Mouse (Mus musculus) limb, embryonic 12.5 days (tissue): ENCODE results near the gene Dzank1. TPM values are rescaled to one million over a fixed set of nuclear protein-coding genes. Genes with fewer than 3 reads are reported as not detected.

Experiments used
- ATAC-seq: fragments of 200-750 bp; cut with Nextera tagmentation; 2 replicates; pipeline ENCODE4 v1.8.0; 2017; ENCODE audit warnings: low read depth, moderate TSS enrichment; ENCODE audit not compliant: insufficient number of reproducible peaks, insufficient read depth, low FRiP score, low TSS enrichment
- H3K27ac ChIP-seq: fragments of 300-500 bp; sonication (generic); 2 replicates; pipeline ENCODE4 v1.5.1; 2016; ENCODE audit warnings: mild to moderate bottlenecking, moderate library complexity
- H3K27me3 ChIP-seq: fragments of 300-500 bp; sonication (generic); 2 replicates; pipeline ENCODE4 v1.6.1; 2016; ENCODE audit warnings: mild to moderate bottlenecking, moderate library complexity
- H3K36me3 ChIP-seq: fragments of 300-500 bp; sonication (generic); 2 replicates; pipeline ENCODE4 v1.6.1; 2016; ENCODE audit warnings: mild to moderate bottlenecking, moderate library complexity
- H3K4me1 ChIP-seq: fragments of 300-500 bp; sonication (generic); replicated peaks from 2 replicates; pipeline ENCODE4 v1.6.1; 2016
- H3K4me2 ChIP-seq: fragments of 300-500 bp; sonication (generic); 2 replicates; pipeline ENCODE4 v1.6.1; 2016; ENCODE audit warnings: mild to moderate bottlenecking, moderate library complexity
- H3K4me3 ChIP-seq: fragments of 300-500 bp; sonication (generic); replicated peaks from 2 replicates; pipeline ENCODE4 v1.5.1; 2016; ENCODE audit warnings: mild to moderate bottlenecking
- H3K9ac ChIP-seq: fragments of 300-500 bp; sonication (generic); replicated peaks from 2 replicates; pipeline ENCODE4 v1.6.1; 2016; ENCODE audit warnings: mild to moderate bottlenecking, moderate library complexity
- H3K9me3 ChIP-seq: fragments of 300-500 bp; sonication (generic); 2 replicates; pipeline ENCODE4 v1.6.1; 2016; ENCODE audit warnings: mild to moderate bottlenecking, moderate library complexity
- WGBS: fragments of 180-500 bp; shearing (Covaris S2); methylation state at CpG from one replicate; pipeline ENCODE4 v1.1.7; 2016; 5-methylcytosine and 5-hydroxymethylcytosine counted together
- polyA plus RNA-seq: library from polyadenylated mRNA; unstranded; fragments of >200 nt; fragmentation: Nextera tagmentation; extraction: Ambion mirVana; gene quantifications from 2 replicates; pipeline ENCODE4 v1.2.1, GENCODE M21; 2016

The Dzank1 gene
- polyA plus RNA-seq, 1 experiment from 2014 or later: 1.1 TPM

DNA sequence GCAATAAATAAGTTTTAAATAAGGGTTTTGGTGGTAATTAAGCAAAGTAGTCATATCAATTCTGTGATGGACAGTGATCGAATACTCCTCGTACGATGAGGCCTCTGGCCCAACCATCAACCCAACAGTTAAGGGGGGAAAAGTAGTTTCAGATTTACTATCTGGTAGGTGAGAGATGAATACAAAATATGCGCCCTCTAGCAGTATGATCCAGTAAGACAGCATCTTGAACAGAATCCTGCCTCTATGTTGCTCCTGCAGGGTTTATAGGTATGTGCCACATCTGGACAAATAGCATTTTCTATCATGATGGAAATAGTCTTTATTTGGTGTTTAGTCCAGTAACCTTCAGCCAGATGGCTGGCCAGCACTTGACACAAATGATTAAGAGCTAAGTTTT is 14.0 kb upstream of the Dzank1 start:
- no peaks in the 10 kb centered on the region for H3K9me3 ChIP-seq
- H3K4me1 ChIP-seq: no peaks in the 10 kb centered on the region
- H3K4me2 ChIP-seq: no peak overlapping the region
- H3K9ac ChIP-seq: no peak overlapping the region
- H3K27me3 ChIP-seq: no peaks in the 10 kb centered on the region
- no peak overlapping the region for H3K4me3 ChIP-seq
- H3K36me3 ChIP-seq: peaks cover 89% of the 10 kb centered on the region
- 89% methylated on average over 4 of the region's 4 CpGs for WGBS
- no peak for ATAC-seq
- no peak overlapping the region for H3K27ac ChIP-seq

DNA sequence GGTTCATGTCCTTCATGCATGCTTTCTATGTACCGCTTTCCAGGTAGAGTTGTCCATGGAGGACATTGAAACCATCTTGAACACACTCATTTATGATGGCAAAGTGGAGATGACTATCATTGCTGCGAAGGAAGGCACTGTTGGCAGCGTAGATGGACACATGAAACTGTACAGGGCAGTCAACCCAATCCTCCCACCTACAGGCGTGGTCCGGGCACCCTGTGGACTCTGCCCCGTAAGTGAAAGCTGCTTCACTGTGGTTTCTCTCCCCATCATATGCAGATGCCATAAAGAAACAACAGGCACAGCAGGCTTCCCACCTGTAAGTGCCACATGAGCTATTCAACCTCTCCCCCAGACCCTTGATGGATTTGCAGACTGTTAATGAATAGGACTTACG is 9.9 kb upstream of the Dzank1 start:
- Histone ChIP-seq H3K27me3 (no peaks in the 10 kb centered on the region), H3K9ac (no peak overlapping the region), H3K4me3 (no peak overlapping the region), H3K4me1 (no peaks in the 10 kb centered on the region), H3K9me3 (0 out of 2 replicates have a peak, but pooled peaks cover 6% of the 10 kb centered on the region), H3K36me3 (peaks cover 92% of the 10 kb centered on the region), H3K27ac (no peak overlapping the region), H3K4me2 (no peak overlapping the region)
- ATAC-seq: no peak
- WGBS: 96% methylated on average over 7 of the region's 7 CpGs

DNA sequence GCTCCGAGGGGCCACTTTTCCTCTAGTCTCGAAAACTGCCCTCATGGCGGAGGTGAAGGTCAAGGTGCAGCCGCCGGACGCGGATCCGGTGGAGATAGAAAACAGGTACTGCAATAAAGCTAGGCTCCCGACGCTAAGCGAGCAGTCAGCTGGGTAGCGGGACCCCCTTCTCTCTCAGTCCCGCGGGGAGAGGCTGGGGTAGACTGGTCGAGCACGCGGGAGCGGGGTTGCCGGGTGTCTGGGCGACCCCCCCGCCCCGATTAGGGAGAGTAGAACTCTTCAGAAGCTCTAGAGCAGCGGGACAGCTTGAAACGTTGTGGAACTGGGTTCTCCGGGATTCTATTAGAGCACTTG is 584 bp upstream of the Dzank1 start:
- peak overlapping the region; percentile 91 for H3K9ac ChIP-seq
- ATAC-seq: peak; percentile 57
- peak overlapping the region; percentile 96 for H3K4me3 ChIP-seq
- H3K36me3 ChIP-seq: peaks cover 17% of the 10 kb centered on the region
- peak overlapping the region; percentile 86 for H3K4me2 ChIP-seq
- H3K27ac ChIP-seq: peak overlapping the region; percentile 87
- H3K9me3 ChIP-seq: no peaks in the 10 kb centered on the region
- peaks cover 10% of the 10 kb centered on the region for H3K4me1 ChIP-seq
- H3K27me3 ChIP-seq: peaks cover 4% of the 10 kb centered on the region; the same call in 1 of the 2 replicates
- under 1% methylated on average over 25 of the region's 25 CpGs for WGBS

DNA sequence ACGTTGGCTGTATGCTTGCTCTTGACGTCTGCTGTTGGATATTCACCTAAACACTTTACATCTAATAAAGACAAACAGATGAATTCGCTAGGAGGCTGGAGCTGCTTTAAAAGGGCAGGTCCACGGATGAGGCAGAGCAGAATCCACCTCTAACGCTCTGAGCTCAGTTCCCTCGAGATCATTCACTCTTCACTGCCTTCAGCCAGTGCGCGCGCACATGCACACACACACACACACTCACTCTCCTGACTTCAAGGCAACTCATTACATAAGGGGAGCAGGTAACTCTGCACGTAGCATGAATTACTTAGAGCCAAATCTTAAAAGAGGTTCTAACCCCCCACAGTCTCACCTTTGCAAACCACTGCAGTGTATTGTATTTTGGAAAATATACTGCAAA is 1.4 kb downstream of the Dzank1 start:
- Histone ChIP-seq H3K27ac (no peak overlapping the region), H3K36me3 (peaks cover 8% of the 10 kb centered on the region; the same call in 1 of the 2 replicates), H3K4me2 (no peak overlapping the region), H3K9ac (no peak overlapping the region), H3K4me3 (no peak overlapping the region), H3K4me1 (peaks cover 10% of the 10 kb centered on the region), H3K9me3 (no peaks in the 10 kb centered on the region), H3K27me3 (peaks cover 4% of the 10 kb centered on the region; the same call in 1 of the 2 replicates)
- no peak for ATAC-seq
- WGBS: 60% methylated on average over 10 of the region's 10 CpGs

DNA sequence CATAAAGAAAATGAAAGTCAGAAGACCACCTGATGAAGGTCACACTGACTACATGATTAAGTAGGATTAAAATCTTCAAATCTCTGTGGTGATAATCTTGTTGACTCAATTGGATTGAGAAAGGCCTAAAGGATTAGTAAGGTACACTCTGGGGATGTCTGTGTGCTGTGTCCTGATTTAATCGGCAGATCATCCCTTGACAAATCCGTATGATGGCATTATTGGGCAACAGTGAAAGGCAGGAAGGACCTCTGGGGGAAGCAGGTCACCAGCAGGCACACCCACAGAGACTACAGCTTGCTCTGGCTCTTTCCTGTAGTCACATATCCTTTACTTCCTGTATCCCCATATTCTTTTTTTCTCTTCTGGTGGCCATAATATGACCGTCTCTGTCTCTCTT is 7.4 kb downstream of the Dzank1 start:
- Histone ChIP-seq H3K9ac (no peak overlapping the region), H3K4me3 (no peak overlapping the region), H3K4me1 (no peaks in the 10 kb centered on the region), H3K36me3 (no peaks in the 10 kb centered on the region), H3K27me3 (no peaks in the 10 kb centered on the region), H3K4me2 (no peak overlapping the region), H3K9me3 (no peaks in the 10 kb centered on the region), H3K27ac (no peak overlapping the region)
- ATAC-seq: no peak
- WGBS: 83% methylated on average over 3 of the region's 3 CpGs

DNA sequence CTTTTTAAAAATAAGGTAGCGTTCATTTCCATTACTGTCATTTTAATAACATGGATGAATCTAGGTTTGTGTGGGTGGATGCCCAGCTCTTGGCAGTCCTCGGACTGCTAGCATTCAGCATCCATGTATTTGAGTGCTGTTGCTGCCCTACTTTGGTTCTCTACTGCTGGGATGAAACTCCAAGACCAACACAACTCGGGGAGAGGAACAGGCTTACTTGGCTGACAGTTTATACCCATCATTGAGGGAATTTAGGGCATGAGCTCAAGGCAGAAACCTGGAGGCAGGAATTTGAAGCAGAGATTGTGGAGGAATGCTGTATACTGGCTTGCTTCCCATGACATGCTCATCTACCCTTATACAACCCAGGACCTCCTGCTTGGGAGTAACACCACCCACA is 12.6 kb downstream of the Dzank1 start:
- Histone ChIP-seq H3K27me3 (no peaks in the 10 kb centered on the region), H3K36me3 (no peaks in the 10 kb centered on the region), H3K4me1 (no peaks in the 10 kb centered on the region), H3K9ac (no peak overlapping the region), H3K9me3 (no peaks in the 10 kb centered on the region), H3K4me2 (no peak overlapping the region), H3K27ac (no peak overlapping the region), H3K4me3 (no peak overlapping the region)
- no peak for ATAC-seq
- WGBS: 85% methylated on average over 3 of the region's 3 CpGs

DNA sequence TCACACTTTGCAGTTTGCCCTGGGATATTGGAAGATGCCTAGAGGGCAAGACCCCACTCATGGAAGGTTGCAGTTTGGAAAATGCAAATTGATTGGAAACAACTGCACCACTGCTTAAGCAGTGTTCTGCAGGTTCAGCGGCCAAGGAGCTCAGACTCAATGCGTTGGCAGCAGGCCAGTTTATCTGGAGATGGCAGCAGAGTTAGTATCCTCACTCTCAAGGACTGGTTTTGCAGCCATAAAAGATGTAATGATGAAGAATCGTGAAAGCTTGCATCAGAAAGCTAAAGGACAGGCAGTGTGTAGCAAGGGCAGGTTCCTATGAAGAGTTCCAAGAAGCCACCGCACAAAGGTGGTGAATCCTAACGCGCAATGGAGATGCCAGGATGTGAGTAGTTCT is 25.1 kb downstream of the Dzank1 start:
- H3K27me3 ChIP-seq: no peaks in the 10 kb centered on the region
- no peaks in the 10 kb centered on the region for H3K9me3 ChIP-seq
- 90% methylated on average over 6 of the region's 6 CpGs for WGBS
- no peak overlapping the region for H3K4me2 ChIP-seq
- H3K4me3 ChIP-seq: no peak overlapping the region
- H3K4me1 ChIP-seq: no peaks in the 10 kb centered on the region
- H3K36me3 ChIP-seq: no peaks in the 10 kb centered on the region
- H3K9ac ChIP-seq: no peak overlapping the region
- no peak for ATAC-seq
- H3K27ac ChIP-seq: no peak overlapping the region

DNA sequence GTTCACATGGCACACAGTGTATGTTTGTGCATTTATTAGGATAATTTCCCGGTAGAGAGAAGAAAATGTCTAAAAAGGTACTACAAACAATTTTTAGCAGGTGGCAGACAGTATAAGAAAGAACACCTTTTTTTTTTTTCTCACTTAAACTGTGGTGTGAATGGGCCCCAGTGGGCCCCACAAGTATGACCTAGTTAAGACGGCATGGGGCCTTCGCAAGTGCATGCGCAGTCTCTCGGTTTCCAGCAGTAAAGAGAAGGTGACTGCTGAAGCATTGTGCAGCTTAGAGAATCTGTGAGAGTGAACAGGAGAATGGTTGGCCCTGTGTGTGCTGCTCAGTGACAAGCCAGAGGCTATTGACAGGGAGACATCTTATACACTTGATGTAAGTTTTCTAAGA is 37.9 kb downstream of the Dzank1 start:
- Histone ChIP-seq H3K9ac (no peak overlapping the region), H3K4me2 (no peak overlapping the region), H3K9me3 (no peaks in the 10 kb centered on the region), H3K27me3 (no peaks in the 10 kb centered on the region), H3K4me3 (no peak overlapping the region), H3K4me1 (peaks cover 7% of the 10 kb centered on the region), H3K36me3 (no peaks in the 10 kb centered on the region), H3K27ac (no peak overlapping the region)
- ATAC-seq: no peak
- WGBS: 87% methylated on average over 5 of the region's 5 CpGs

DNA sequence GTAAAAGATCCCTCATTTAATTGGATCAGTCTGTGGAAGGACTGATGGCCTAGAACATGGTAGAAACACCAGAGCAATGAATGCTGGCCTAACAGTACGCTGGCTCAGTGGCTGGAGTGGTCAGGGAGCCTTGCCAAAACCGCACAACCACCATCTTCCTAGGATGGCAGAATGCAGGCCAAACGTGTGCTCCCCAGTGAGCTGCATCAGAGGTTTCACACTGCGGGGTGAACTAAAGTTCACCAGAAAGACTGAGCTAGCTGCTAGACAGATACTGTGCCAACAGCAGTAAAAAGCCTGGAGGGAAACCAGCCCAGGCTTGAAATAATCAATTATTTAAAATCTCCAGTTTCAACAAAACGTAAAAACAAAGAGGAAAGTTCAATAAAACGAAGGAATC is 39.7 kb downstream of the Dzank1 start:
- 53% methylated on average over 6 of the region's 6 CpGs for WGBS
- peak overlapping the region; percentile 59; the same call in 1 of the 2 replicates for H3K27ac ChIP-seq

DNA sequence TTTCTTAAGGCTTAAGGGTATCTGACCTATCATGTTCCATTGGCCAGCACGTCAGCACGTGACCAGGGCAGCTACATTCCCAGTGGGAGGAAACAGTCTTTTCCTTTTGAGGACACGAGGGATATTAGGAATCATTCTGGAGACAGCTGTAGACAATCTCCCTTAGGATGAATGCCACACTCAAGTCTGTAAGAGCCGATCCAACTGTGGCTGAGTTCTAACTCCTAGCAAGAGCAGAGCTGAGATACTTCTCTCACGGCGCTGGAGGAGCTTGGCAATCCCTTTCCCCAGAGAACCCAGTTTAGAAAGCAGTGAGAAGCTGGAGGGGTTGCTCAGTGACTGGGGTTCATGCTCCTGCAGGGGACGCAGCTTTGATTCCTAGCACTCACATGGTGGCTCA is 41.8 kb downstream of the Dzank1 start:
- no peak overlapping the region for H3K4me3 ChIP-seq
- H3K27me3 ChIP-seq: no peaks in the 10 kb centered on the region
- no peaks in the 10 kb centered on the region; the same call in 1 of the 2 replicates for H3K9me3 ChIP-seq
- no peak for ATAC-seq
- no peak overlapping the region for H3K4me2 ChIP-seq
- H3K9ac ChIP-seq: no peak overlapping the region
- 89% methylated on average over 7 of the region's 7 CpGs for WGBS
- no peak overlapping the region for H3K27ac ChIP-seq
- H3K4me1 ChIP-seq: peaks cover 7% of the 10 kb centered on the region
- no peaks in the 10 kb centered on the region for H3K36me3 ChIP-seq

More for the DNA sequence above, 39.7 kb downstream of the Dzank1 start:
- H3K4me3 ChIP-seq: no peak overlapping the region
- H3K36me3 ChIP-seq: no peaks in the 10 kb centered on the region
- no peak overlapping the region for H3K9ac ChIP-seq
- H3K27me3 ChIP-seq: no peaks in the 10 kb centered on the region
- no peaks in the 10 kb centered on the region for H3K9me3 ChIP-seq
- H3K4me1 ChIP-seq: peaks cover 7% of the 10 kb centered on the region
- no peak overlapping the region for H3K4me2 ChIP-seq
- 0 out of 2 replicates have a peak, but pooled peaks have one; percentile 53 for ATAC-seq

DNA sequence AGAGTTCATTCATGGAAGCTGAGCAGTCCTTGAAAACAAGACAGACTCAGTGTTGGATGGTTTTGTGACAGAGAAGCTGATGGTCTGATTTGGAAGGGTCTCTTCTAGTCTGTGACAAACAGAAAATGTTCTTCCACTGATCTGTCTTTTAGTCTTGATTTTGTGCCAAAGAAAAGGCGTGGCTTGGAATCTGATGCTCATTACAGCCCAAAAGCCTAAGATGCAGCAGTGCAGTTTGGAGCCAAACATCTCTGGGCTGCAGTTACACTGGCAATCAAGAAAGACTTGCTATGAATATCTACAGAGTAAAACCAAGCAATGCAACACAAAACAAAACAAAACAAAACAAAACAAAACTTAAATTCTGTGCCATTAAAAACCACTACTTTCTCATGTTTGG is 43.1 kb downstream of the Dzank1 start:
- Histone ChIP-seq H3K27ac (no peak overlapping the region), H3K9me3 (no peaks in the 10 kb centered on the region; the same call in 1 of the 2 replicates), H3K36me3 (no peaks in the 10 kb centered on the region), H3K4me2 (no peak overlapping the region), H3K4me3 (no peak overlapping the region), H3K4me1 (peaks cover 7% of the 10 kb centered on the region), H3K27me3 (no peaks in the 10 kb centered on the region), H3K9ac (no peak overlapping the region)
- no peak for ATAC-seq
- 55% methylated on average over 1 of the region's 1 CpGs for WGBS

DNA sequence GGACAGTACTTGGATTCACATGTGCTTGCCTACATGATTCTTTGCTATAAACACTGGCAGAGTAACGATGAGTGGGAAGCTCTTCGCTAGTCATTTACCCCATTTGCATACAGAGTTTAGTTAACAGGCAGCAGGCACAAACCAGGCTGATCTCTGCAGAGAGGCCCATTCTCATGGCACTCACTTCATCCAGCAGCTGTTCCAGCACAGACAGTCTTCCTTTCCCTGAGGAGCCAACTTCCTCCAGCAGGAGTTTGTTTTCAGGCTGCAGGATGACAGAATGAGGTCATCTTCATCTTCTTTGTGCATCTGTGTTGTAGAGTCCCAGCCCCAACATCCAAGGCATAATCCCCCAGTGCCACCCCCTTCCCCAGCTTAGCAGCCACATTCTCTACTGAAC is 47.8 kb downstream of the Dzank1 start:
- Histone ChIP-seq H3K9me3 (no peaks in the 10 kb centered on the region; the same call in 1 of the 2 replicates), H3K4me2 (no peak overlapping the region), H3K27me3 (no peaks in the 10 kb centered on the region), H3K4me1 (no peaks in the 10 kb centered on the region), H3K4me3 (no peak overlapping the region), H3K27ac (no peak overlapping the region), H3K9ac (no peak overlapping the region), H3K36me3 (no peaks in the 10 kb centered on the region)
- WGBS: 76% methylated on average over 2 of the region's 2 CpGs
- ATAC-seq: no peak
